In genomic region chr10:42501775-42502348, GRCm38 (mm10) we compare ENCODE assay signal across 8 mouse cellular contexts. TPM values are rescaled to one million over a fixed set of nuclear protein-coding genes. Genes with fewer than 3 reads are reported as not detected.
DNase-seq lines count a peak whose midpoint lies in the region; ATAC-seq and TF ChIP-seq lines count a peak whose summit lies in the region.

Gene Snx3, plus strand, starts transcription at chr10:42502030.

- TF ChIP-seq EP300 in liver, postnatal 0 days (IDR thresholded peaks at IDR 0.05; ENCODE audit: low read depth), result peak; percentile 32; the same call in 1 of the 2 replicates

- under 1% methylated on average over 54 of the region's 68 CpGs for WGBS in forebrain, embryonic 13.5 days
- 1% methylated on average over 68 of the region's 68 CpGs for WGBS in large intestine, adult 2 months
- under 1% methylated on average over 68 of the region's 68 CpGs for WGBS in liver, postnatal 0 days (ENCODE audit: insufficient replicate concordance)
- WGBS in neural tube, embryonic 14.5 days, result under 1% methylated on average over 55 of the region's 68 CpGs

- no peaks in the 10 kb centered on the region for H3K27me3 ChIP-seq in E14TG2a.4 (ENCODE audit: insufficient read depth, low read length)
- H3K27me3 ChIP-seq in forebrain, embryonic 13.5 days, result no peaks in the 10 kb centered on the region
- H3K27me3 ChIP-seq in liver, postnatal 0 days (ENCODE audit: insufficient read depth, low read length), result no peaks in the 10 kb centered on the region
- H3K27me3 ChIP-seq in neural tube, embryonic 14.5 days (ENCODE audit: control insufficient read depth, insufficient read depth, low read length), result no peaks in the 10 kb centered on the region

- ATAC-seq in forebrain, embryonic 13.5 days, result peak; percentile 98
- peak; percentile 98 for ATAC-seq in liver, postnatal 0 days
- peak; percentile 95 for ATAC-seq in neural tube, embryonic 14.5 days (ENCODE audit: low read depth)

- H3K4me2 ChIP-seq in forebrain, embryonic 13.5 days, result peak within 1 kb of the TSS; percentile 84
- peak within 1 kb of the TSS; percentile 87 for H3K4me2 ChIP-seq in liver, postnatal 0 days (ENCODE audit: low read depth, low read length)
- H3K4me2 ChIP-seq in neural tube, embryonic 14.5 days (ENCODE audit: low read depth, low read length), result peak within 1 kb of the TSS; percentile 67

- peaks cover 41% of the 10 kb centered on the region for H3K4me1 ChIP-seq in E14TG2a.4 (replicated peaks; ENCODE audit: low read depth, low read length)
- peaks cover 19% of the 10 kb centered on the region for H3K4me1 ChIP-seq in forebrain, embryonic 13.5 days
- H3K4me1 ChIP-seq in liver, postnatal 0 days (ENCODE audit: insufficient read depth), result peaks cover 29% of the 10 kb centered on the region
- H3K4me1 ChIP-seq in neural tube, embryonic 14.5 days (ENCODE audit: control insufficient read depth, insufficient read depth, low read length), result 0 out of 2 replicates have a peak, but pooled peaks cover 3% of the 10 kb centered on the region

- peak within 1 kb of the TSS; percentile 96 for H3K4me3 ChIP-seq in E14TG2a.4 (replicated peaks; ENCODE audit: low read length)
- H3K4me3 ChIP-seq in forebrain, embryonic 13.5 days, result peak within 1 kb of the TSS; percentile 97
- H3K4me3 ChIP-seq in liver, postnatal 0 days (ENCODE audit: low read depth, low read length), result peak within 1 kb of the TSS; percentile 89
- peak within 1 kb of the TSS; percentile 96 for H3K4me3 ChIP-seq in neural tube, embryonic 14.5 days (ENCODE audit: low read depth, low read length)

- peak within 1 kb of the TSS; percentile 97 for H3K27ac ChIP-seq in forebrain, embryonic 13.5 days
- peak within 1 kb of the TSS; percentile 97 for H3K27ac ChIP-seq in liver, postnatal 0 days (ENCODE audit: low read depth)
- peak within 1 kb of the TSS; percentile 98 for H3K27ac ChIP-seq in neural tube, embryonic 14.5 days (ENCODE audit: low read depth, low read length)

- H3K36me3 ChIP-seq in E14TG2a.4 (ENCODE audit: insufficient read depth, low read length), result peaks cover 25% of the 10 kb centered on the region
- H3K36me3 ChIP-seq in forebrain, embryonic 13.5 days (ENCODE audit: poor library complexity, severe bottlenecking), result peaks cover 2% of the 10 kb centered on the region; the same call in 1 of the 2 replicates
- H3K36me3 ChIP-seq in liver, postnatal 0 days (replicated peaks; ENCODE audit: insufficient read depth, low read length), result no peaks in the 10 kb centered on the region; the same call in 1 of the 2 replicates
- no peaks in the 10 kb centered on the region for H3K36me3 ChIP-seq in neural tube, embryonic 14.5 days (ENCODE audit: control insufficient read depth, insufficient read depth, low read length)

- H3K9ac ChIP-seq in forebrain, embryonic 13.5 days, result peak within 1 kb of the TSS; percentile 94
- peak within 1 kb of the TSS; percentile 96 for H3K9ac ChIP-seq in liver, postnatal 0 days (replicated peaks)
- H3K9ac ChIP-seq in neural tube, embryonic 14.5 days (replicated peaks; ENCODE audit: low read depth, low read length), result peak within 1 kb of the TSS; percentile 97

- intact Hi-C loops in heart, postnatal 10 days (cut with DNase I), result loop anchor here (1.0 to 5.0 kb wide), 3 partner anchors 24 to 85 kb away; partner anchors contain the start of gene Afg1l

- no peaks in the 10 kb centered on the region for H3K9me3 ChIP-seq in E14TG2a.4 (ENCODE audit: low read length)
- H3K9me3 ChIP-seq in forebrain, embryonic 13.5 days (replicated peaks), result no peaks in the 10 kb centered on the region
- H3K9me3 ChIP-seq in liver, postnatal 0 days (ENCODE audit: low read length), result no peaks in the 10 kb centered on the region
- H3K9me3 ChIP-seq in neural tube, embryonic 14.5 days (ENCODE audit: control insufficient read depth, low read length), result no peaks in the 10 kb centered on the region

- DNase-seq in c-Kit-positive CD71-positive TER-119-positive erythroid progenitor cells, embryonic 14.5 days (ENCODE audit: low spot score), result peak; percentile 97
- peak; percentile 98 for DNase-seq in heart, postnatal 10 days
- DNase-seq in large intestine, adult 2 months (ENCODE audit: low read depth, low spot score), result peak; percentile 89
- DNase-seq in liver, postnatal 0 days, result peak; percentile 97
- DNase-seq in testis, postnatal 14 days (ENCODE audit: low spot score), result peak; percentile 97

- TF ChIP-seq CTCF in E14TG2a.4 (conservative IDR thresholded peaks at IDR 0.05; ENCODE audit: low read length), result no peak
- no peak for TF ChIP-seq CTCF in liver, postnatal 0 days (IDR thresholded peaks at IDR 0.05; ENCODE audit: low read depth)

RNA-seq across cellular contexts. Expression of gene Snx3, which starts in this region (rescaled TPM):
- polyA plus RNA-seq in forebrain, embryonic 13.5 days (2015; fragmentation: Nextera tagmentation; extraction: Ambion mirVana), result 266 and 272 TPM in 2 replicates
- 100 to 1,000 TPM; 205 to 214 TPM for total RNA-seq in heart, postnatal 10 days (2021)
- 237 and 264 TPM in 2 replicates for polyA plus RNA-seq in large intestine, adult 2 months (2012; rRNA removed)
- 173 and 176 TPM in 2 replicates for polyA plus RNA-seq in liver, postnatal 0 days (2015; fragmentation: Nextera tagmentation; extraction: Ambion mirVana)
- polyA plus RNA-seq in neural tube, embryonic 14.5 days (2014; fragmentation: Nextera tagmentation; extraction: Ambion mirVana), result 286 and 292 TPM in 2 replicates

Comparison
In these comparisons a context has a peak if more than half of its experiments do, and no peak if none do; other contexts are left out.
1. Peak in every context shown above with its lines: DNase-seq, ATAC-seq, H3K4me3 ChIP-seq and H3K27ac ChIP-seq.